Comparison of ENCODE assay signal across 21 mouse cellular contexts in the genomic region with DNA sequence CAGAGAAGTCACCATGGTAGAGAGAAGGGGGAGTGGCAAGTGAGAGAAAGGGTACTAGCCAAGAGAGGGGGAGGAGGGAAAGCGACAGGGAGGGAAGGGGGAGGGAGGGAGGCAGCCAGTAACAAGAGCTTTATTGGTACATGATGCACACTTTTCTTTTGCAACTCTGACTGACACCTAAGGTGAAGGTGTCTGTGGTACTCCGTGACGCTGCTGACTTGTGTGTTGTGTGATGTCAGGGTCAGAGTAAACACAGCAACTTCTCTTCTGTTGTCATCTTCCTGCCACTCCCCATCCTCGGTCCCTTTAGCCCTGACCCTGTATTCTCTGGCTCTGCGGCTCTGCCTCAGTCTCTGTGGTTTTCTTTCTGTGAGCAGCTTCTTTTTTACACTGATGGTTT. TPM values are rescaled to one million over a fixed set of nuclear protein-coding genes. Genes with fewer than 3 reads are reported as not detected.
DNase-seq lines count a peak whose midpoint lies in the region; ATAC-seq lines count a peak whose summit lies in the region.
"Had no signal": no experiment of that assay in that cellular context is flagged by ENCODE, and none has a peak within 500 bp of the region (broad histone marks: within the 10 kb centered on the region; RNA-seq: fewer than 3 reads in every experiment).

No protein-coding gene starts in this region.

- H3K27ac ChIP-seq in liver, embryonic 16.5 days (ENCODE audit: low read length) = no peak overlapping the region
- H3K27ac ChIP-seq in liver, embryonic 11.5 days (ENCODE audit: low read depth, low read length) = no peak overlapping the region
- H3K27ac ChIP-seq: hindbrain, embryonic 12.5 days; limb, embryonic 13.5 days; midbrain, embryonic 15.5 days had no signal

- peak; percentile 17 for DNase-seq in adrenal gland, adult 2 months
- DNase-seq in adrenal gland, postnatal 14 days = no peak
- DNase-seq in liver, embryonic 11.5 days (ENCODE audit: low spot score) = no peak
- DNase-seq in layer of hippocampus, postnatal 14 days (ENCODE audit: low spot score in 2 of 2) = no peak
- no peak for DNase-seq in right cerebral cortex, adult 2 months (ENCODE audit: low spot score in 2 of 2)
- DNase-seq: cerebellum, adult 11-12 months; cerebellum, postnatal 25 days; gastrocnemius, postnatal 10 days; kidney, adult 11 months; kidney, postnatal 36 days; layer of hippocampus, adult 9-11 months; lung, adult 18-20 months; lung, postnatal 4 days; right cerebral cortex, postnatal 25 days; thymus, postnatal 14 days had no signal

- 0 out of 2 replicates have a peak, but pooled peaks have one; percentile 13 for ATAC-seq in liver, embryonic 16.5 days (ENCODE audit: low read depth)
- no peak for ATAC-seq in liver, embryonic 11.5 days (replicated peaks; ENCODE audit: low FRiP score)
- peak; percentile 14 to 68; a peak in 2 of 4 replicates for ATAC-seq in hematopoietic stem cell, adult 5-6 weeks (replicated peaks in 1 of 2; ENCODE audit: insufficient read depth in 1 of 2, low FRiP score in 2 of 2, low TSS enrichment in 1 of 2, low read depth in 1 of 2, poor library complexity in 2 of 2, severe bottlenecking in 2 of 2)
- ATAC-seq in neutrophil, adult 5-6 weeks (ENCODE audit: extremely low read depth, insufficient number of reproducible peaks, low FRiP score, poor library complexity, severe bottlenecking) = peak; percentile 87
- ATAC-seq: midbrain, embryonic 15.5 days had no signal

- no peaks in the 10 kb centered on the region for H3K9me3 ChIP-seq in liver, embryonic 16.5 days (replicated peaks; ENCODE audit: control insufficient read depth, low read length)
- no peaks in the 10 kb centered on the region for H3K9me3 ChIP-seq in liver, embryonic 11.5 days (ENCODE audit: control insufficient read depth, low read length)
- H3K9me3 ChIP-seq: hindbrain, embryonic 12.5 days; limb, embryonic 13.5 days; midbrain, embryonic 15.5 days had no signal

- no peaks in the 10 kb centered on the region for H3K27me3 ChIP-seq in liver, embryonic 16.5 days (ENCODE audit: control insufficient read depth, insufficient read depth, low read depth, low read length)
- H3K27me3 ChIP-seq in liver, embryonic 11.5 days (replicated peaks; ENCODE audit: control insufficient read depth, insufficient read depth, low read length) = no peaks in the 10 kb centered on the region
- H3K27me3 ChIP-seq: hindbrain, embryonic 12.5 days; limb, embryonic 13.5 days; midbrain, embryonic 15.5 days had no signal

- WGBS in liver, embryonic 16.5 days (ENCODE audit: insufficient replicate concordance) = 66% methylated on average over 5 of the region's 5 CpGs
- WGBS in liver, embryonic 11.5 days = 66% methylated on average over 5 of the region's 5 CpGs

- H3K4me3 ChIP-seq in liver, embryonic 16.5 days (ENCODE audit: low read depth, low read length) = no peak overlapping the region
- no peak overlapping the region for H3K4me3 ChIP-seq in liver, embryonic 11.5 days (ENCODE audit: low read depth, low read length)
- H3K4me3 ChIP-seq: hindbrain, embryonic 12.5 days; limb, embryonic 13.5 days; midbrain, embryonic 15.5 days had no signal

- H3K36me3 ChIP-seq in liver, embryonic 16.5 days (ENCODE audit: control insufficient read depth, insufficient read depth) = no peaks in the 10 kb centered on the region; the same call in 1 of the 2 replicates
- H3K36me3 ChIP-seq in liver, embryonic 11.5 days (ENCODE audit: control insufficient read depth, insufficient read depth, low read length) = peaks cover 9% of the 10 kb centered on the region

- H3K4me2 ChIP-seq in liver, embryonic 16.5 days (ENCODE audit: low read depth, low read length) = no peak overlapping the region
- no peak overlapping the region for H3K4me2 ChIP-seq in liver, embryonic 11.5 days
- H3K4me2 ChIP-seq: hindbrain, embryonic 12.5 days; limb, embryonic 13.5 days; midbrain, embryonic 15.5 days had no signal

- H3K4me1 ChIP-seq in liver, embryonic 16.5 days (ENCODE audit: control insufficient read depth, low read depth, low read length) = no peaks in the 10 kb centered on the region; the same call in 1 of the 2 replicates
- H3K4me1 ChIP-seq in liver, embryonic 11.5 days (replicated peaks; ENCODE audit: control insufficient read depth, insufficient read depth, low read length) = no peaks in the 10 kb centered on the region
- H3K4me1 ChIP-seq: hindbrain, embryonic 12.5 days; midbrain, embryonic 15.5 days had no signal

- no peak overlapping the region for H3K9ac ChIP-seq in liver, embryonic 16.5 days (ENCODE audit: low read depth, low read length)
- H3K9ac ChIP-seq in liver, embryonic 11.5 days (ENCODE audit: low read depth, low read length) = no peak overlapping the region
- H3K9ac ChIP-seq: hindbrain, embryonic 12.5 days; limb, embryonic 13.5 days; midbrain, embryonic 15.5 days had no signal

RNA-seq across cellular contexts. Expression of a gene that starts 38.5 kb away (rescaled TPM):
- 10 to 100 TPM; 53.6 to 87.6 TPM for total RNA-seq in adrenal gland, adult 2 months (2021)
- polyA plus RNA-seq in adrenal gland, adult 2 months (2012; rRNA removed) = 159 and 170 TPM in 2 replicates
- 73.8 and 85.4 TPM in 2 replicates for total RNA-seq in adrenal gland, postnatal 14 days (2021)
- polyA plus RNA-seq in liver, embryonic 16.5 days (2015; fragmentation: Nextera tagmentation; extraction: Ambion mirVana) = 4.6 and 4.7 TPM in 2 replicates
- 24.7 and 26.7 TPM in 2 replicates for polyA plus RNA-seq in liver, embryonic 11.5 days (2014; fragmentation: Nextera tagmentation; extraction: Ambion mirVana)
- 297 and 349 TPM in 2 replicates for total RNA-seq in hematopoietic stem cell, adult 5-6 weeks (2017)
- total RNA-seq in neutrophil, adult 5-6 weeks (2017) = 276 and 293 TPM in 2 replicates
- total RNA-seq in layer of hippocampus, postnatal 14 days (2021) = 10 to 100 TPM; 22.7 to 29.5 TPM
